In genomic region chr11:88765635-88766034, GRCm38 (mm10) we compare ENCODE assay signal across 17 mouse cellular contexts. TPM values are rescaled to one million over a fixed set of nuclear protein-coding genes. Genes with fewer than 3 reads are reported as not detected.
DNase-seq lines count a peak whose midpoint lies in the region; ATAC-seq and TF ChIP-seq lines count a peak whose summit lies in the region.
"Had no signal": no experiment of that assay in that cellular context is flagged by ENCODE, and none has a peak within 500 bp of the region (broad histone marks: within the 10 kb centered on the region; RNA-seq: fewer than 3 reads in every experiment).

No protein-coding gene starts in this region.

- H3K27me3 ChIP-seq in forebrain, embryonic 12.5 days = peaks cover 4% of the 10 kb centered on the region; the same call in 1 of the 2 replicates
- peaks cover 14% of the 10 kb centered on the region for H3K27me3 ChIP-seq in forebrain, embryonic 10.5 days (ENCODE audit: poor library complexity, severe bottlenecking)
- 0 out of 2 replicates have a peak, but pooled peaks cover 2% of the 10 kb centered on the region for H3K27me3 ChIP-seq in kidney, embryonic 15.5 days
- H3K27me3 ChIP-seq in heart, postnatal 0 days (ENCODE audit: control insufficient read depth, insufficient read depth, low read length) = no peaks in the 10 kb centered on the region
- H3K27me3 ChIP-seq: forebrain, embryonic 13.5 days; liver, embryonic 13.5 days; midbrain, embryonic 12.5 days; neural tube, embryonic 12.5 days had no signal

- peak overlapping the region; percentile 42; the same call in 1 of the 2 replicates for H3K27ac ChIP-seq in forebrain, embryonic 12.5 days
- no peak overlapping the region for H3K27ac ChIP-seq in forebrain, embryonic 10.5 days
- no peak overlapping the region for H3K27ac ChIP-seq in kidney, embryonic 15.5 days
- no peak overlapping the region for H3K27ac ChIP-seq in heart, postnatal 0 days (ENCODE audit: low read depth)
- H3K27ac ChIP-seq: forebrain, embryonic 13.5 days; liver, embryonic 13.5 days; midbrain, embryonic 12.5 days; neural tube, embryonic 12.5 days had no signal

- no peaks in the 10 kb centered on the region for H3K9me3 ChIP-seq in forebrain, embryonic 12.5 days
- H3K9me3 ChIP-seq in forebrain, embryonic 10.5 days = no peaks in the 10 kb centered on the region
- no peaks in the 10 kb centered on the region for H3K9me3 ChIP-seq in kidney, embryonic 15.5 days (replicated peaks)
- H3K9me3 ChIP-seq in heart, postnatal 0 days (replicated peaks; ENCODE audit: control insufficient read depth, low read length) = no peaks in the 10 kb centered on the region
- H3K9me3 ChIP-seq: forebrain, embryonic 13.5 days; liver, embryonic 13.5 days; midbrain, embryonic 12.5 days; neural tube, embryonic 12.5 days had no signal

- H3K4me2 ChIP-seq in forebrain, embryonic 12.5 days = no peak overlapping the region
- peak overlapping the region; percentile 20; the same call in 1 of the 2 replicates for H3K4me2 ChIP-seq in kidney, embryonic 15.5 days
- H3K4me2 ChIP-seq in heart, postnatal 0 days (ENCODE audit: low read depth, low read length) = peak overlapping the region; percentile 21
- H3K4me2 ChIP-seq: forebrain, embryonic 13.5 days; liver, embryonic 13.5 days; midbrain, embryonic 12.5 days; neural tube, embryonic 12.5 days had no signal

- no peak overlapping the region for H3K9ac ChIP-seq in forebrain, embryonic 12.5 days
- H3K9ac ChIP-seq in kidney, embryonic 15.5 days = no peak overlapping the region
- no peak overlapping the region for H3K9ac ChIP-seq in heart, postnatal 0 days (replicated peaks; ENCODE audit: low read depth, low read length)
- H3K9ac ChIP-seq: forebrain, embryonic 13.5 days; liver, embryonic 13.5 days; midbrain, embryonic 12.5 days; neural tube, embryonic 12.5 days had no signal

- no peak for ATAC-seq in forebrain, embryonic 12.5 days (ENCODE audit: low FRiP score)
- no peak for ATAC-seq in kidney, embryonic 15.5 days (replicated peaks; ENCODE audit: low FRiP score)
- ATAC-seq in heart, postnatal 0 days (ENCODE audit: insufficient read depth, low read depth) = no peak
- ATAC-seq: forebrain, embryonic 13.5 days had no signal

- DNase-seq in forebrain, embryonic 10.5 days (ENCODE audit: extremely low spot score, low spot score) = no peak
- no peak for DNase-seq in kidney, postnatal 14 days
- DNase-seq in heart, postnatal 0 days (ENCODE audit: low spot score) = no peak
- DNase-seq in skeletal muscle tissue, adult 2 months (ENCODE audit: low read depth, low spot score) = peak; percentile 65
- no peak for DNase-seq in spleen, postnatal 4 days (ENCODE audit: low spot score in 2 of 2)
- no peak for DNase-seq in lung, adult 18-20 months
- DNase-seq: kidney, postnatal 25 days; layer of hippocampus, postnatal 36 days; liver, embryonic 13.5 days; lung, postnatal 14 days; spleen, adult 18-20 months; thymus, adult 2 months had no signal

- H3K4me3 ChIP-seq in forebrain, embryonic 12.5 days (replicated peaks) = no peak overlapping the region
- H3K4me3 ChIP-seq in forebrain, embryonic 10.5 days = no peak overlapping the region
- H3K4me3 ChIP-seq in kidney, embryonic 15.5 days (replicated peaks) = no peak overlapping the region
- H3K4me3 ChIP-seq in heart, postnatal 0 days (ENCODE audit: low read depth, low read length) = no peak overlapping the region
- H3K4me3 ChIP-seq: forebrain, embryonic 13.5 days; liver, embryonic 13.5 days; midbrain, embryonic 12.5 days; neural tube, embryonic 12.5 days had no signal

- WGBS in forebrain, embryonic 12.5 days = 55% methylated on average over 7 of the region's 7 CpGs
- 63% methylated on average over 7 of the region's 7 CpGs for WGBS in forebrain, embryonic 10.5 days
- WGBS in kidney, embryonic 15.5 days = 33% methylated on average over 7 of the region's 7 CpGs
- WGBS in heart, postnatal 0 days = 31% methylated on average over 7 of the region's 7 CpGs

- no peaks in the 10 kb centered on the region for H3K36me3 ChIP-seq in forebrain, embryonic 12.5 days (replicated peaks)
- H3K36me3 ChIP-seq in forebrain, embryonic 10.5 days (replicated peaks) = no peaks in the 10 kb centered on the region
- no peaks in the 10 kb centered on the region for H3K36me3 ChIP-seq in kidney, embryonic 15.5 days
- H3K36me3 ChIP-seq in heart, postnatal 0 days (replicated peaks; ENCODE audit: control insufficient read depth, insufficient read depth, low read length) = no peaks in the 10 kb centered on the region
- H3K36me3 ChIP-seq: liver, embryonic 13.5 days; midbrain, embryonic 12.5 days; neural tube, embryonic 12.5 days had no signal

- no peak for TF ChIP-seq CTCF in heart, postnatal 0 days (IDR thresholded peaks at IDR 0.05; ENCODE audit: low read depth)

- TF ChIP-seq EP300 in heart, postnatal 0 days (IDR thresholded peaks at IDR 0.05; ENCODE audit: low read depth) = no peak

- H3K4me1 ChIP-seq in forebrain, embryonic 12.5 days = peaks cover 20% of the 10 kb centered on the region
- peaks cover 20% of the 10 kb centered on the region for H3K4me1 ChIP-seq in forebrain, embryonic 10.5 days
- H3K4me1 ChIP-seq in kidney, embryonic 15.5 days = no peaks in the 10 kb centered on the region
- peaks cover 7% of the 10 kb centered on the region; the same call in 1 of the 2 replicates for H3K4me1 ChIP-seq in heart, postnatal 0 days (ENCODE audit: control insufficient read depth, insufficient read depth)
- H3K4me1 ChIP-seq: liver, embryonic 13.5 days had no signal

RNA-seq across cellular contexts. Expression of gene Msi2, which starts 47.3 kb away (rescaled TPM):
- polyA plus RNA-seq in forebrain, embryonic 12.5 days (2016; fragmentation: Nextera tagmentation; extraction: Ambion mirVana) = 34.9 and 35.8 TPM in 2 replicates
- 19.2 and 20.4 TPM in 2 replicates for polyA plus RNA-seq in forebrain, embryonic 10.5 days (2016; fragmentation: Nextera tagmentation; extraction: Ambion mirVana)
- polyA plus RNA-seq in kidney, embryonic 15.5 days (2015; fragmentation: Nextera tagmentation; extraction: Ambion mirVana) = 29.1 and 29.3 TPM in 2 replicates
- 94.6 and 114 TPM in 2 replicates for total RNA-seq in heart, postnatal 0 days (2014; rRNA removed; ENCODE audit: low replicate concordance)
- polyA plus RNA-seq in heart, postnatal 0 days (2015; fragmentation: Nextera tagmentation; extraction: Ambion mirVana) = 20.6 and 22.1 TPM in 2 replicates
